Mouse (Mus musculus) thymus, adult 2 months (tissue): Measurements from ENCODE around the gene Acrbp. TPM values are rescaled to one million over a fixed set of nuclear protein-coding genes. Genes with fewer than 3 reads are reported as not detected.
"Not testable (repeated sequence)": the region's sequence is repeated elsewhere in the genome, so short reads cannot be mapped to it uniquely, and the experiment has no call there.

Experiments
- DNase-seq: peaks from one replicate; pipeline ENCODE4 v3.0.0; 2021
- H3K27ac ChIP-seq: fragments of 200-500 bp; 2 replicates; pipeline ENCODE4 v1.5.1; 2012; ENCODE audit warnings: low read length, control low read depth; ENCODE audit not compliant: control insufficient read depth, insufficient read depth
- H3K27me3 ChIP-seq: fragments of 200-500 bp; 2 replicates; pipeline ENCODE4 v1.6.1; 2012; ENCODE audit warnings: mild to moderate bottlenecking, low read length, moderate library complexity, mixed read lengths; ENCODE audit not compliant: control insufficient read depth, insufficient read depth
- H3K36me3 ChIP-seq: fragments of 200-500 bp; 2 replicates; pipeline ENCODE4 v1.6.1; 2012; ENCODE audit warnings: mild to moderate bottlenecking, low read length, moderate library complexity; ENCODE audit not compliant: control insufficient read depth, insufficient read depth
- H3K4me1 ChIP-seq: fragments of 200-500 bp; replicated peaks from 2 replicates; pipeline ENCODE4 v1.6.1; 2012; ENCODE audit warnings: low read length; ENCODE audit not compliant: control insufficient read depth, insufficient read depth
- H3K4me3 ChIP-seq: fragments of 200-500 bp; 2 replicates; pipeline ENCODE4 v1.5.1; 2012; ENCODE audit warnings: mild to moderate bottlenecking, low read length, control low read depth, moderate library complexity; ENCODE audit not compliant: control insufficient read depth, insufficient read depth
- CTCF ChIP-seq: fragments of 200-500 bp; IDR thresholded peaks from 2 replicates; pipeline ENCODE4 v1.5.1; 2012; ENCODE audit warnings: mild to moderate bottlenecking, control low read depth, low read length, moderate library complexity, borderline replicate concordance; ENCODE audit not compliant: control insufficient read depth, poor library complexity, insufficient read depth; ENCODE audit errors: extremely low read depth
- POLR2A ChIP-seq: fragments of 200-500 bp; IDR thresholded peaks from 2 replicates; pipeline ENCODE4 v1.6.1; 2012; ENCODE audit warnings: mild to moderate bottlenecking, low read length, control low read depth, moderate library complexity; ENCODE audit not compliant: control insufficient read depth, poor library complexity, insufficient read depth; ENCODE audit errors: extremely low read depth
- WGBS: fragments of 180-500 bp; shearing (Covaris S2); methylation state at CpG from one replicate; pipeline ENCODE4 v1.1.7; 2018; 5-methylcytosine and 5-hydroxymethylcytosine counted together
- polyA plus RNA-seq: library from polyadenylated mRNA; depleted of rRNA; stranded (reverse); fragments of >200 nt; gene quantifications from 2 replicates; pipeline ENCODE4 v1.2.3, GENCODE M21; 2012

Gene Acrbp
- polyA plus RNA-seq, 1 experiment = 89.5 TPM

GRCm38 (mm10) chr6:125041047-125041446 is 8.4 kb upstream of the Acrbp start:
- Histone ChIP-seq H3K4me3 (no peak overlapping the region), H3K27ac (no peak overlapping the region), H3K27me3 (no peaks in the 10 kb centered on the region), H3K4me1 (peaks cover 5% of the 10 kb centered on the region; the same call in 1 of the 2 replicates), H3K36me3 (peaks cover 25% of the 10 kb centered on the region)
- no peak for TF ChIP-seq CTCF
- no peak for TF ChIP-seq POLR2A
- WGBS = 46% methylated on average over 7 of the region's 7 CpGs
- no peak for DNase-seq

GRCm38 (mm10) chr6:125042081-125042480 is 7.4 kb upstream of the Acrbp start:
- Histone ChIP-seq H3K4me1 (peaks cover 5% of the 10 kb centered on the region; the same call in 1 of the 2 replicates), H3K27ac (no peak overlapping the region), H3K27me3 (no peaks in the 10 kb centered on the region), H3K4me3 (no peak overlapping the region), H3K36me3 (peaks cover 29% of the 10 kb centered on the region)
- TF ChIP-seq CTCF (no peak), POLR2A (no peak)
- DNase-seq = no peak
- 95% methylated on average over 7 of the region's 7 CpGs for WGBS

DNA sequence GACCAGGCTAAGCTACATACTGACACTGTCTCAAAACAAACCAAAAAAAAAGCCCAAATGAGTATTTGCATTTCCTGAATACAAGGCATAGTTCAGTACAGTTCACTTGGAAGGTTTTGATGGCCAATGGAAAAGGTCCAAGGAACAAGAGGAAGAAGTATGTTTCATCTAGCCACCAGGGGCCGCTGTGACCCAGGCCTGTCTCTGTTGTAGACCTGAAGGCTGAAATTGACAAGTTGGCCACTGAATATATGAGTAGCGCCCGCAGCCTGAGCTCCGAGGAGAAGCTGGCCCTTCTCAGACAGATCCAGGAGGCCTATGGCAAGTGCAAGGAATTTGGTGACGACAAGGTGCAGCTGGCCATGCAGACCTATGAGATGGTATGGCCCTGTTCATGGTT is 2.8 kb upstream of the Acrbp start:
- Histone ChIP-seq H3K4me3 (no peak overlapping the region), H3K27ac (no peak overlapping the region), H3K4me1 (no peaks in the 10 kb centered on the region), H3K27me3 (no peaks in the 10 kb centered on the region), H3K36me3 (peaks cover 57% of the 10 kb centered on the region)
- DNase-seq = peak; percentile 70
- 49% methylated on average over 5 of the region's 5 CpGs for WGBS
- TF ChIP-seq CTCF (peak; percentile 75), POLR2A (no peak)

- Histone ChIP-seq H3K27me3 (no peaks in the 10 kb centered on the region), H3K4me1 (no peaks in the 10 kb centered on the region), H3K36me3 (peaks cover 46% of the 10 kb centered on the region), H3K4me3 (no peak overlapping the region), H3K27ac (no peak overlapping the region)
- no peak for DNase-seq
- WGBS = 77% methylated on average over 5 of the region's 5 CpGs
- TF ChIP-seq POLR2A (no peak), CTCF (peak; percentile 59; the same call in 1 of the 2 replicates)
Measured at GRCm38 (mm10) chr6:125051237-125051636, 1.7 kb downstream of the Acrbp start.

- Histone ChIP-seq H3K4me1 (no peaks in the 10 kb centered on the region), H3K36me3 (no peaks in the 10 kb centered on the region), H3K27ac (no peak overlapping the region), H3K4me3 (no peak overlapping the region), H3K27me3 (no peaks in the 10 kb centered on the region)
- TF ChIP-seq CTCF = no peak
- TF ChIP-seq POLR2A = no peak
- WGBS = 90% methylated on average over 6 of the region's 6 CpGs
- no peak for DNase-seq
Measured at GRCm38 (mm10) chr6:125061493-125061892, 12.0 kb downstream of the Acrbp start.

DNA sequence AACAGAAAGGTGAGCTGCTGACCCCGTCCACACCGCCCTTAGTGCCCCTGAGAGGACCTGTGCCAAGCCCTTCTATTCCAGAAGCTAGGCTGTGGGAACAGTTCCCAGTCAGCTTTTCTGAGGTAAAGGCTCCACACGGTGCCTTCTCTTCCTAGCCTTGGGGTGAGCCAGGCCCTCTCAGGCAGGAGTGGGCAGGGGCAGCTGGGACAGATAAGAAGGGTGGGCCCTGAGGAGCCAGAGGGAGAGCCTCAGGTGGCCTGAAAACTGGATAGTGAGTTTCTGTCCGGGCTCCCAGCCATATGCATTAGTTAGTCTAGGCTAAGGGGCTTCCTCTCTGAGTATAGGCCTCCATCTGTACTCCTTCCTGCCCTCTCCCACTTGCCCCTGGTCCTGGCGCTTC is 13.0 kb downstream of the Acrbp start:
- Histone ChIP-seq H3K27ac (no peak overlapping the region), H3K4me3 (no peak overlapping the region), H3K27me3 (no peaks in the 10 kb centered on the region), H3K36me3 (no peaks in the 10 kb centered on the region), H3K4me1 (no peaks in the 10 kb centered on the region)
- no peak for TF ChIP-seq CTCF
- TF ChIP-seq POLR2A = no peak
- WGBS = 91% methylated on average over 5 of the region's 5 CpGs
- DNase-seq = no peak

- no peaks in the 10 kb centered on the region for H3K36me3 ChIP-seq
- DNase-seq = no peak
- H3K4me1 ChIP-seq = no peaks in the 10 kb centered on the region
- no peak overlapping the region for H3K4me3 ChIP-seq
- no peak for TF ChIP-seq POLR2A
- TF ChIP-seq CTCF = no peak
- H3K27me3 ChIP-seq = no peaks in the 10 kb centered on the region
- no peak overlapping the region for H3K27ac ChIP-seq
- WGBS = over 99% methylated on average over 6 of the region's 6 CpGs
Measured at GRCm38 (mm10) chr6:125063906-125064305, 14.4 kb downstream of the Acrbp start.

GRCm38 (mm10) chr6:125065223-125065622 is 15.7 kb downstream of the Acrbp start:
- DNase-seq, H3K4me1 ChIP-seq, H3K4me3 ChIP-seq, H3K36me3 ChIP-seq, H3K27me3 ChIP-seq, H3K27ac ChIP-seq: not testable (repeated sequence)
- 80% methylated on average over 1 of the region's 1 CpGs for WGBS
